Mouse (Mus musculus): Measurements from ENCODE around the gene Tlcd1.
A peak's percentile ranks its signal among the peaks of the same experiment; 100 is the strongest.
"Not testable (repeated sequence)": the region's sequence is repeated elsewhere in the genome, so short reads cannot be mapped to it uniquely, and the experiment has no call there.

The Tlcd1 gene

GRCm38 (mm10) chr11:78177437-78177836 is 926 bp downstream of the Tlcd1 start:
- no peak for DNase-seq (ENCODE audit: low read depth, low spot score)

GRCm38 (mm10) chr11:78177903-78178858 is 1.7 kb downstream of the Tlcd1 start:
- peak; percentile 96 for DNase-seq (ENCODE audit: low read depth, low spot score)

- DNase-seq (ENCODE audit: low read depth, low spot score) = peak; percentile 87
Observed at GRCm38 (mm10) chr11:78178859-78179437, 2.4 kb downstream of the Tlcd1 start.

- DNase-seq (ENCODE audit: low read depth, low spot score) = no peak
Observed at GRCm38 (mm10) chr11:78179438-78179999, 3.0 kb downstream of the Tlcd1 start.

- no peak for DNase-seq (ENCODE audit: low read depth, low spot score)
Observed at GRCm38 (mm10) chr11:78180081-78180761, 3.7 kb downstream of the Tlcd1 start.

GRCm38 (mm10) chr11:78181830-78182357 is 5.4 kb downstream of the Tlcd1 start:
- no peak for DNase-seq (ENCODE audit: low read depth, low spot score)

- no peak for DNase-seq (ENCODE audit: low read depth, low spot score)
Observed at GRCm38 (mm10) chr11:78182450-78182849, 5.9 kb downstream of the Tlcd1 start.

GRCm38 (mm10) chr11:78182961-78183844 is 6.7 kb downstream of the Tlcd1 start, which contains the start of gene Rpl23a:
Rpl23a (minus strand) TSS chr11:78183584.
- no peak for DNase-seq (ENCODE audit: low read depth, low spot score)

- no peak for DNase-seq (ENCODE audit: low read depth, low spot score)
Observed at GRCm38 (mm10) chr11:78183884-78184514, 7.5 kb downstream of the Tlcd1 start.

GRCm38 (mm10) chr11:78184702-78185101 is 8.2 kb downstream of the Tlcd1 start:
- DNase-seq (ENCODE audit: low read depth, low spot score) = not testable (repeated sequence)

GRCm38 (mm10) chr11:78188331-78189233 is 12.1 kb downstream of the Tlcd1 start, which contains the start of gene Rab34:
Rab34 (plus strand) TSS chr11:78188430.
- no peak for DNase-seq (ENCODE audit: low read depth, low spot score)

GRCm38 (mm10) chr11:78189234-78190040 is 12.9 kb downstream of the Tlcd1 start:
- no peak for DNase-seq (ENCODE audit: low read depth, low spot score)

- no peak for DNase-seq (ENCODE audit: low read depth, low spot score)
Observed at GRCm38 (mm10) chr11:78190041-78190440, 13.5 kb downstream of the Tlcd1 start.

GRCm38 (mm10) chr11:78193113-78193512 is 16.6 kb downstream of the Tlcd1 start, which contains the start of gene Proca1:
Proca1 (plus strand) TSS chr11:78193392.
- no peak for DNase-seq (ENCODE audit: low read depth, low spot score)

GRCm38 (mm10) chr11:78194411-78195100 is 18.0 kb downstream of the Tlcd1 start:
- no peak for DNase-seq (ENCODE audit: low read depth, low spot score)

GRCm38 (mm10) chr11:78195101-78195863 is 18.8 kb downstream of the Tlcd1 start:
- DNase-seq (ENCODE audit: low read depth, low spot score) = no peak

- DNase-seq (ENCODE audit: low read depth, low spot score) = no peak
Observed at GRCm38 (mm10) chr11:78202372-78202771, 25.9 kb downstream of the Tlcd1 start.

All from WW6 (cell line).